ENCODE assay signal across 16 mouse cellular contexts in the genomic region with DNA sequence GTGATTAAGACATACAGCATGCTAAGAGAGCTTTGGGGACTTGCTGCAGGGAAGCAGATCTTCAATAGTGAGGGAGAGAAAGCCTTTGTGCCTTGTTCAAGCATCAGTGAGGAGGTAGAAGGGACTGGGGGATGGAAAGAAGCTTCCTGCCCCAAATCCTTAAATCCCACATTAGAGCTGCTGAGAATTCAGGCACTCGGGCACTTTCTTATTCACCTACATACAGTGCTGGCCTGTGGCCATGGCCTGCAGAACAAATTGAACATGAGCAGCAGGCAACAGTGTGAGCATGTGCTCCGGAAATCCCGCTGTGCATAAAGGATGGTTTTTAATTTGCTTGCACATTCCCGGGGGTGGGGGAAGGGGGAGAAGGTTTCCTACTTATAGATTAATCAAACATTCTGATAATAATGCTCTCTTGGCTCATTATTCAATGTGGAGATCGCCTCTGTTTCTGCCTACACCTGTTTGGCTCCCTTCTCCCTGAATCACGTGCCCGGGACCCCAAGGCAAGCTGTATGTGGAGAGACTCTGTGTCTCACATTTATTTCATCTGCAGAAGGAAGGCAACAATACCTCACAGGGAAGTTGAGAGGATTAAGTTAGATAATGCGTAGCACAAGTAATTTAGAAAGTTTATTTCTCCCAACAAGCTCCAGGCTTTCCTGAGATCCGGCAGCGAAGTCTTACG.
DNase-seq lines count a peak whose midpoint lies in the region; ATAC-seq lines count a peak whose summit lies in the region.
"Had no signal": no experiment of that assay in that cellular context is flagged by ENCODE, and none has a peak within 500 bp of the region (broad histone marks: within the 10 kb centered on the region; RNA-seq: fewer than 3 reads in every experiment).

No protein-coding gene starts in this region.

- peak; percentile 10 for DNase-seq in right cerebral cortex, postnatal 4 days
- no peak for DNase-seq in right cerebral cortex, postnatal 14 days
- DNase-seq in cerebellum, postnatal 10 days, result peak; percentile 61 to 69
- no peak for DNase-seq in kidney, adult 8-10 months
- DNase-seq in lung, postnatal 25 days (ENCODE audit: low spot score), result no peak
- no peak for DNase-seq in yolk sac, embryonic 10.5 days (ENCODE audit: low spot score)
- DNase-seq: kidney, adult 11 months; lung, postnatal 36 days; thymus, postnatal 36 days had no signal

- 0 out of 2 replicates have a peak overlapping the region, but pooled peaks have one; percentile 20 for H3K27ac ChIP-seq in hindbrain, embryonic 15.5 days (replicated peaks)
- H3K27ac ChIP-seq: embryonic facial prominence, embryonic 12.5 days; layer of hippocampus, adult 2 months; liver, embryonic 14.5 days had no signal

- no peaks in the 10 kb centered on the region for H3K9me3 ChIP-seq in hindbrain, embryonic 15.5 days
- H3K9me3 ChIP-seq: embryonic facial prominence, embryonic 12.5 days had no signal

- H3K4me1 ChIP-seq in hindbrain, embryonic 15.5 days (replicated peaks), result peaks cover 16% of the 10 kb centered on the region
- H3K4me1 ChIP-seq: embryonic facial prominence, embryonic 12.5 days had no signal

- no peak overlapping the region for H3K4me2 ChIP-seq in hindbrain, embryonic 15.5 days
- H3K4me2 ChIP-seq: embryonic facial prominence, embryonic 12.5 days had no signal

- peak; percentile 73 for ATAC-seq in hindbrain, embryonic 15.5 days (ENCODE audit: low FRiP score, low read depth)
- ATAC-seq: Patski had no signal

- H3K9ac ChIP-seq in hindbrain, embryonic 15.5 days, result no peak overlapping the region
- H3K9ac ChIP-seq: embryonic facial prominence, embryonic 12.5 days; liver, embryonic 14.5 days had no signal

- H3K36me3 ChIP-seq in hindbrain, embryonic 15.5 days, result no peaks in the 10 kb centered on the region
- H3K36me3 ChIP-seq: embryonic facial prominence, embryonic 12.5 days had no signal

- 44% methylated on average over 11 of the region's 11 CpGs for WGBS in hindbrain, embryonic 15.5 days

- H3K27me3 ChIP-seq in hindbrain, embryonic 15.5 days, result no peaks in the 10 kb centered on the region
- H3K27me3 ChIP-seq: CH12.LX; embryonic facial prominence, embryonic 12.5 days had no signal

- H3K4me3 ChIP-seq in hindbrain, embryonic 15.5 days, result no peak overlapping the region
- H3K4me3 ChIP-seq: embryonic facial prominence, embryonic 12.5 days; layer of hippocampus, adult 2 months; myocyte had no signal

Comparison
In these comparisons a context has a peak if more than half of its experiments do, and no peak if none do; other contexts are left out.
1. DNase-seq: peak in right cerebral cortex, postnatal 4 days (single experiment) and cerebellum, postnatal 10 days (2 of 2); none in right cerebral cortex, postnatal 14 days (single experiment), kidney, adult 8-10 months (0 of 2), lung, postnatal 25 days (single experiment) and yolk sac, embryonic 10.5 days (single experiment).